Mouse (Mus musculus): ENCODE measurements around the gene Clcnka.

DNA sequence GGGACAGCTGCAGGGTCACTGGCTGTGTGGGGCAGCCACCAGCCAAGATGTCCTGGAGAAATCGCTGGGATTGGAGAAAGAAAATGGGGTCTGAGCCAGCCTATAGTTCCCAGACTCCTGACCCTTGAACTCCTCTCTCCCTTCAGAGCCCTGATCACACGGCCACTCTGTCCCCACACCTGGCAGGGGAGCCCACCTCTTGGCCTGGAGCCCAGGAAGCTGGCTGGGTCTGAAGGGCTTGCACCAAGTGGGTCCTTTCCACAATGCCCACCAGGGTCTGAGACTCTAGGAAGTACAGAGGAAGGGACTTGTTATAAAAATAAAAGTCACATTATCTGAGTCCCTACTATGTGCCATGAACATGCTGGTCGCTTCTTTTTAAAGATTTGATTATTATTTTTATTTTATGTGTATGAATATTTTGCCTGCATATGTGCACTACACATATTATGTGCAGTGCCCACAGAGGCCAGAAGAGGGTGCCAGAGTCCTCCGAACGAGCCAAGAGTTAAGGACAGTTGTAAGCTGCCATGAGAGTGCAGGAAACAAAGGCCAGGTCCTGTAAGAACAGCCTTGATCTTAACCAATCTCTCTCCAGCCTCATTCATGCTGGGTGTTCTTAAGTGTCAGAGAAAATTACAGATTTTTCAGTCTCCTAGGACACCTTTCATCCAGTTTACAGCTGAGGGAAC is 11.3 kb downstream of the Clcnka start:
- peak; percentile 73 for TF ChIP-seq CTCF (IDR thresholded peaks at IDR 0.05; ENCODE audit: borderline replicate concordance, insufficient read depth, low read length)
- TF ChIP-seq POLR2A (IDR thresholded peaks at IDR 0.05; ENCODE audit: low read depth, low read length): no peak
